Mouse (Mus musculus) kidney, adult 11 months (tissue): ENCODE results near the gene Sdsl.

Source experiments
- DNase-seq: peaks from one replicate; pipeline ENCODE4 v3.0.0; 2022

Sdsl gene

GRCm38 (mm10) chr5:120427451-120427938 is 45.1 kb downstream of the Sdsl start:
- no peak for DNase-seq

GRCm38 (mm10) chr5:120426572-120426971 is 46.0 kb downstream of the Sdsl start:
- DNase-seq, result no peak

GRCm38 (mm10) chr5:120425711-120426110 is 46.9 kb downstream of the Sdsl start:
- no peak for DNase-seq

GRCm38 (mm10) chr5:120424657-120425056 is 48.0 kb downstream of the Sdsl start:
- DNase-seq, result no peak

GRCm38 (mm10) chr5:120424039-120424438 is 48.6 kb downstream of the Sdsl start:
- DNase-seq, result peak; percentile 27

GRCm38 (mm10) chr5:120420106-120420505 is 52.5 kb downstream of the Sdsl start:
- no peak for DNase-seq

GRCm38 (mm10) chr5:120413436-120413835 is 59.2 kb downstream of the Sdsl start:
- DNase-seq, result no peak

GRCm38 (mm10) chr5:120409385-120410378 is 62.9 kb downstream of the Sdsl start:
- no peak for DNase-seq

- DNase-seq, result no peak
Observed at GRCm38 (mm10) chr5:120408933-120409332, 63.7 kb downstream of the Sdsl start.
